Mouse (Mus musculus) midbrain, postnatal 0 days (tissue): ENCODE results near the gene Nkpd1. TPM values are rescaled to one million over a fixed set of nuclear protein-coding genes. Genes with fewer than 3 reads are reported as not detected.
A peak's percentile ranks its signal among the peaks of the same experiment; 100 is the strongest.
"Not testable (repeated sequence)": the region's sequence is repeated elsewhere in the genome, so short reads cannot be mapped to it uniquely, and the experiment has no call there.

Experiments
- ATAC-seq: fragments of 200-750 bp; cut with Nextera tagmentation; 2 replicates; pipeline ENCODE4 v1.8.0; 2017; ENCODE audit warnings: moderate number of reproducible peaks, mild to moderate bottlenecking, moderate TSS enrichment, moderate library complexity; ENCODE audit not compliant: low FRiP score
- DNase-seq: peaks from one replicate; pipeline ENCODE4 v3.0.0-alpha.2; 2015; ENCODE audit warnings: low spot score
- H3K27ac ChIP-seq: fragments of 300-500 bp; sonication (generic); 2 replicates; pipeline ENCODE4 v1.5.1; 2014; ENCODE audit warnings: low read depth, mild to moderate bottlenecking, low read length, mixed read lengths
- H3K27me3 ChIP-seq: fragments of 300-500 bp; sonication (generic); 2 replicates; pipeline ENCODE4 v1.6.1; 2014; ENCODE audit warnings: low read length, control low read depth, mixed read lengths; ENCODE audit not compliant: insufficient read depth
- H3K36me3 ChIP-seq: fragments of 300-500 bp; sonication (generic); 2 replicates; pipeline ENCODE4 v1.6.1; 2014; ENCODE audit warnings: low read length, control low read depth, mixed read lengths; ENCODE audit not compliant: insufficient read depth
- H3K4me1 ChIP-seq: fragments of 300-500 bp; sonication (generic); 2 replicates; pipeline ENCODE4 v1.6.1; 2014; ENCODE audit warnings: mild to moderate bottlenecking, control low read depth, antibody characterized with exemption, low read length, mixed read lengths; ENCODE audit not compliant: insufficient read depth
- H3K4me2 ChIP-seq: fragments of 300-500 bp; sonication (generic); 2 replicates; pipeline ENCODE4 v1.6.1; 2014; ENCODE audit warnings: low read depth, mild to moderate bottlenecking, low read length, mixed read lengths; ENCODE audit not compliant: poor library complexity, severe bottlenecking
- H3K4me3 ChIP-seq: fragments of 300-500 bp; sonication (generic); 2 replicates; pipeline ENCODE4 v1.5.1; 2014; ENCODE audit warnings: low read depth, mild to moderate bottlenecking, low read length, moderate library complexity
- H3K9ac ChIP-seq: fragments of 300-500 bp; sonication (generic); replicated peaks from 2 replicates; pipeline ENCODE4 v1.6.1; 2014; ENCODE audit warnings: mild to moderate bottlenecking, low read length, moderate library complexity, mixed read lengths; ENCODE audit not compliant: poor library complexity, severe bottlenecking
- H3K9me3 ChIP-seq: fragments of 300-500 bp; sonication (generic); 2 replicates; pipeline ENCODE4 v1.6.1; 2016; ENCODE audit warnings: low read length, control low read depth
- CTCF ChIP-seq: IDR thresholded peaks from 2 replicates; pipeline ENCODE4 v1.5.1; 2016; ENCODE audit warnings: antibody characterized with exemption, mild to moderate bottlenecking
- WGBS: fragments of 180-500 bp; shearing (Covaris S2); extraction: QIAGEN DNeasy Blood & Tissue Kit; methylation state at CpG from one replicate; pipeline ENCODE4 v1.1.7; 2014; 5-methylcytosine and 5-hydroxymethylcytosine counted together
- polyA plus RNA-seq: library from polyadenylated mRNA; unstranded; fragments of >200 nt; fragmentation: Nextera tagmentation; extraction: Ambion mirVana; gene quantifications from 2 replicates; pipeline ENCODE4 v1.2.1, GENCODE M21; 2015
- total RNA-seq: library from RNA; depleted of rRNA; stranded (reverse); fragments of >200 nt; gene quantifications from 2 replicates; pipeline ENCODE4 v1.2.3, GENCODE M21; 2014

Gene Nkpd1
- total and polyA plus RNA-seq, 2 experiments from 2014 or later = 1.6 to 2.3 TPM

GRCm38 (mm10) chr7:19507612-19507981, 10.0 kb upstream of the Nkpd1 start:
- Histone ChIP-seq H3K36me3 (no peaks in the 10 kb centered on the region), H3K9ac (peak overlapping the region; percentile 65), H3K27me3 (no peaks in the 10 kb centered on the region), H3K4me2 (peak overlapping the region; percentile 93), H3K4me3 (peak overlapping the region; percentile 53), H3K27ac (peak overlapping the region; percentile 78), H3K9me3 (no peaks in the 10 kb centered on the region), H3K4me1 (peaks cover 3% of the 10 kb centered on the region; the same call in 1 of the 2 replicates)
- 3% methylated on average over 18 of the region's 18 CpGs for WGBS
- ATAC-seq (no peak), DNase-seq (no peak)
- TF ChIP-seq CTCF = no peak

DNA sequence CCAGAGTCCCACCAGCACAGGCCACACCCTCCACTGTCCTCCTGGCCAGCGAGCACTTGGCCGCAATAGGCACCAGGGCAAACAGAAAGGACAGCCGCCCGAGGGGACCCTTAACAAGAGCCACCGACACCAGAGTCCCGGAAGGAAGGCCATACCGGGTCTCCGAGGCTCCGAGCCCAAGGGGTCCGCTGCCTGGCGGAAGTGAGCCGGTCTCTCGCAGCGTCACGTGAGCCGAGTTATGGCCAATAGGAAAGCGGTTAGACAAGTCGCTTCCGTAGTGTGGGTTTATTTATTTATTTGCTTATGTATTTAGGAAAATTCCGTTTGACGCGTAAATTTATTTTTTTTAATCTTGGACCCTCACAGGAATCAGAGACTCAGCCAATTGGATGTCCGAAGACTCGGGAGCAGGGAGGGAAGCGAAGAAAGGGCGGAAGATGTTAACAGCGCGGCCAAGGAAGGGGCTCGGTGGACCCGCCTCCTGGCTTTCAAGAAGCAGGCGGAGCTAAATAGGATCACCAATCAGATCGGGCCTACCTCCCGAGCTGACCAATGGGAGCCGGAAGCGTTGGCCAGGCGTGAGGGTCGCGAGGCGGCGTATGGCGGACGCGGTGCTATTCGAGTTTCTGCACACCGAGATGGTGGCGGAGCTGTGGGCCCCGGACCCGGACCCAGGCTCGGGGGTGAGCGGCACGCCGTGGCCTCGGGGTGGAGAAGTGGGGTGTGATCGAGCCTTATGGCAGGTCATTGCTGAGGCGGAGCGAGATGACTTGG, 9.3 kb upstream of the Nkpd1 start, which contains the start of the genes Bloc1s3 and Trappc6a:
TSS of gene Bloc1s3 (minus strand) at position 218 of the 774 bp plus-strand sequence.
TSS of gene Trappc6a (plus strand) at position 246 of the 774 bp plus-strand sequence.
- Histone ChIP-seq H3K4me1 (peaks cover 3% of the 10 kb centered on the region; the same call in 1 of the 2 replicates), H3K9ac (peak within 1 kb of the TSS; percentile 74), H3K4me3 (peak within 1 kb of the TSS; percentile 53), H3K27ac (peak within 1 kb of the TSS; percentile 78), H3K4me2 (peak within 1 kb of the TSS; percentile 93), H3K9me3 (no peaks in the 10 kb centered on the region), H3K36me3 (no peaks in the 10 kb centered on the region), H3K27me3 (no peaks in the 10 kb centered on the region)
- 0 out of 2 replicates have a peak, but pooled peaks have one; percentile 19 for TF ChIP-seq CTCF
- ATAC-seq (peak; percentile 96), DNase-seq (peak; percentile 97)
- WGBS = under 1% methylated on average over 56 of the region's 56 CpGs

GRCm38 (mm10) chr7:19508924-19509568, 8.6 kb upstream of the Nkpd1 start:
- ATAC-seq (peak; percentile 29; the same call in 1 of the 2 replicates), DNase-seq (no peak)
- WGBS = 5% methylated on average over 15 of the region's 15 CpGs
- H3K36me3 ChIP-seq = no peaks in the 10 kb centered on the region
- H3K27me3 ChIP-seq = no peaks in the 10 kb centered on the region
- peak overlapping the region; percentile 93 for H3K4me2 ChIP-seq
- H3K9me3 ChIP-seq = no peaks in the 10 kb centered on the region
- peaks cover 3% of the 10 kb centered on the region; the same call in 1 of the 2 replicates for H3K4me1 ChIP-seq
- peak overlapping the region; percentile 78 for H3K27ac ChIP-seq
- no peak for TF ChIP-seq CTCF
- peak overlapping the region; percentile 53 for H3K4me3 ChIP-seq
- peak overlapping the region; percentile 74 for H3K9ac ChIP-seq

DNA sequence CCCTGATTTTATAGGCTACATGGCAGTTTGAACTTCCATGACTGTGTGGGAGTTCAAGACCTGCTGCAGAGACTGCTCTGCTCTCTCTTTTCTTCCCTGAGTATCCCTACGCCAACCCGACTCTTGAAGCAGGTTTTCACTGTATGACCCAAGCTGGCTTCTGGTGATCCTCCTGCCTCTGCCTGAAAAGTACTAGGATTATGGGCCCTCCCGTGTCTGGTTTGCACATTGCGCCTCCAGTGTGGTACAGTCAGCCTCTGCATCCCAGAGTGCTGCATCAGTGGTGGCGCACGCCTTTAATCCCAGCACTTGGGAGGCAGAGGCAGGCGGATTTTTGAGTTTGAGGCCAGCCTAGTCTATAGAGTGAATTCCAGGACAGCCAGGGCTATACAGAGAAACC, 7.9 kb upstream of the Nkpd1 start:
- 97% methylated on average over 7 of the region's 7 CpGs for WGBS
- 0 out of 2 replicates have a peak overlapping the region, but pooled peaks have one; percentile 53 for H3K4me3 ChIP-seq
- H3K27me3 ChIP-seq = no peaks in the 10 kb centered on the region

GRCm38 (mm10) chr7:19511934-19512333, 5.7 kb upstream of the Nkpd1 start:
- not testable (repeated sequence) for DNase-seq, ATAC-seq, H3K36me3 ChIP-seq, H3K27ac ChIP-seq, H3K4me2 ChIP-seq, H3K4me3 ChIP-seq, H3K9me3 ChIP-seq, H3K27me3 ChIP-seq, H3K9ac ChIP-seq, H3K4me1 ChIP-seq
- 92% methylated on average over 6 of the region's 7 CpGs for WGBS

More for the DNA sequence above, 7.9 kb upstream of the Nkpd1 start:
- no peak for TF ChIP-seq CTCF
- DNase-seq (no peak), ATAC-seq (no peak)
- no peak overlapping the region; the same call in 1 of the 2 replicates for H3K4me2 ChIP-seq
- no peak overlapping the region for H3K9ac ChIP-seq
- H3K27ac ChIP-seq = no peak overlapping the region
- H3K4me1 ChIP-seq = peaks cover 3% of the 10 kb centered on the region; the same call in 1 of the 2 replicates
- H3K9me3 ChIP-seq = no peaks in the 10 kb centered on the region
- no peaks in the 10 kb centered on the region for H3K36me3 ChIP-seq
